Mouse (Mus musculus) myocyte (in vitro differentiated cells): ENCODE results near the gene Sqstm1. TPM values are rescaled to one million over a fixed set of nuclear protein-coding genes. Genes with fewer than 3 reads are reported as not detected.

Source experiments
- H3K27me3 ChIP-seq: one replicate; pipeline ENCODE4 v1.6.1; 2011; ENCODE audit not compliant: control insufficient read depth, insufficient read depth, insufficient read length
- H3K36me3 ChIP-seq: one replicate; pipeline ENCODE4 v1.6.1; 2011; ENCODE audit not compliant: control insufficient read depth, insufficient read depth
- H3K4me2 ChIP-seq: one replicate; pipeline ENCODE4 v1.6.1; 2011; ENCODE audit warnings: low read depth, control low read depth
- H3K4me3 ChIP-seq: one replicate; pipeline ENCODE4 v1.5.1; 2011; ENCODE audit warnings: mild to moderate bottlenecking, control low read depth, moderate library complexity
- H3K79me2 ChIP-seq: one replicate; pipeline ENCODE4 v1.6.1; 2011; ENCODE audit not compliant: control insufficient read depth, insufficient read depth
- H3ac ChIP-seq: one replicate; pipeline ENCODE4 v1.6.1; 2011; ENCODE audit not compliant: control insufficient read depth, insufficient read length
- CEBPB ChIP-seq: IDR thresholded peaks from 2 replicates; pipeline ENCODE4 v1.6.1; 2011; ENCODE audit warnings: mild to moderate bottlenecking, moderate library complexity; ENCODE audit not compliant: poor library complexity, insufficient read depth, severe bottlenecking
- E2F4 ChIP-seq: IDR thresholded peaks from one replicate; pipeline ENCODE4 v1.6.1; 2011; ENCODE audit warnings: mild to moderate bottlenecking, control low read depth, moderate library complexity; ENCODE audit not compliant: insufficient read depth
- MAX ChIP-seq: IDR thresholded peaks from one replicate; pipeline ENCODE4 v1.6.1; 2011; ENCODE audit warnings: low read depth, mild to moderate bottlenecking, control low read depth
- MYOD1 ChIP-seq, 3 experiments: IDR thresholded peaks; one replicate each; pipeline ENCODE4 v1.6.1; 2011; ENCODE audit warnings: control low read depth in 2 of 3, low read depth in 2 of 3, mild to moderate bottlenecking in 2 of 3, moderate library complexity in 1 of 3; ENCODE audit not compliant: insufficient read length in 2 of 3, control insufficient read depth in 1 of 3
- MYOG ChIP-seq, 3 experiments: IDR thresholded peaks; one replicate each; pipeline ENCODE4 v1.6.1; 2011; ENCODE audit warnings: control low read depth in 2 of 3, low read depth in 2 of 3, mild to moderate bottlenecking in 2 of 3; ENCODE audit not compliant: insufficient read length in 2 of 3, control insufficient read depth in 1 of 3, insufficient read depth in 1 of 3
- POLR2A ChIP-seq: IDR thresholded peaks from one replicate; pipeline ENCODE4 v1.6.1; 2011; ENCODE audit warnings: low read depth, mild to moderate bottlenecking, control low read depth, moderate library complexity; ENCODE audit not compliant: insufficient read length
- POLR2AphosphoS2 ChIP-seq: IDR thresholded peaks from one replicate; pipeline ENCODE4 v1.6.1; 2011; ENCODE audit warnings: low read depth, control low read depth; ENCODE audit not compliant: insufficient read length
- REST ChIP-seq: IDR thresholded peaks from one replicate; pipeline ENCODE4 v1.6.1; 2011; ENCODE audit warnings: mild to moderate bottlenecking, control low read depth, moderate library complexity; ENCODE audit not compliant: insufficient read depth, insufficient read length
- SRF ChIP-seq: IDR thresholded peaks from one replicate; pipeline ENCODE4 v1.6.1; 2011; ENCODE audit warnings: low read depth; ENCODE audit not compliant: control insufficient read depth, insufficient read length
- TCF12 ChIP-seq: IDR thresholded peaks from one replicate; pipeline ENCODE4 v1.6.1; 2011; ENCODE audit warnings: mild to moderate bottlenecking, control low read depth; ENCODE audit not compliant: poor library complexity, insufficient read depth, severe bottlenecking
- TCF3 ChIP-seq: IDR thresholded peaks from one replicate; pipeline ENCODE4 v1.6.1; 2011; ENCODE audit warnings: low read depth, control low read depth; ENCODE audit not compliant: insufficient read length
- USF1 ChIP-seq: IDR thresholded peaks from one replicate; pipeline ENCODE4 v1.6.1; 2011; ENCODE audit warnings: low read depth, mild to moderate bottlenecking, control low read depth, moderate library complexity
- polyA plus RNA-seq: library from polyadenylated mRNA; unstranded; fragments of >200 nt; fragmentation: generic; extraction: Trizol; gene quantifications from one replicate; pipeline ENCODE4 v1.2.1, GENCODE M21; 2012; ENCODE audit warnings: missing spikeins

Gene Sqstm1
- polyA plus RNA-seq, 1 experiment, result 873 TPM

DNA sequence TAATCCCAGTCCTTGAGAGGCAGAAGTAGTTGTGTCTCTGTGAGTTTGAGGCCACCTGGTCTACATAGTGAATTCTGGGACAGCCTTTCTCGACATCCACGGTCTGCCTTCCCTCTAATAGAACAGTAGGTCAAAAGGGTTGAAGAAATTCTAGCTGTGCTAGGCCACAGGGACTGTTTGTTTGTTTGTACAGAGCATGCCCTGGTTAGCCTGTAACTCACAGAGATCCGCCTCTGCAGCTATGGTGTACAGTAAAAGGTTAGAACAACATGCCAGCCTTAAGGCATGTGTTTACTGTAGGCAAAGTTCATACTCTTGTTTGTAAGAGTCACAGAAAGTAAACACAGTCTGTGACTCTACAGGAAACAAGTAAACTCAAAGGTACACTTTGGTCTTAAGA, 25.8 kb downstream of the Sqstm1 start:
- Histone ChIP-seq H3K27me3 (no peaks in the 10 kb centered on the region), H3K79me2 (no peaks in the 10 kb centered on the region), H3K36me3 (no peaks in the 10 kb centered on the region), H3ac (no peak overlapping the region), H3K4me2 (no peak overlapping the region), H3K4me3 (no peak overlapping the region)
- no peak for TF ChIP-seq MYOD1 (IDR thresholded peaks at IDR 0.05; ENCODE audit: control insufficient read depth in 1 of 3, insufficient read length in 2 of 3, low read depth in 2 of 3)
- TF ChIP-seq TCF3, result no peak

DNA sequence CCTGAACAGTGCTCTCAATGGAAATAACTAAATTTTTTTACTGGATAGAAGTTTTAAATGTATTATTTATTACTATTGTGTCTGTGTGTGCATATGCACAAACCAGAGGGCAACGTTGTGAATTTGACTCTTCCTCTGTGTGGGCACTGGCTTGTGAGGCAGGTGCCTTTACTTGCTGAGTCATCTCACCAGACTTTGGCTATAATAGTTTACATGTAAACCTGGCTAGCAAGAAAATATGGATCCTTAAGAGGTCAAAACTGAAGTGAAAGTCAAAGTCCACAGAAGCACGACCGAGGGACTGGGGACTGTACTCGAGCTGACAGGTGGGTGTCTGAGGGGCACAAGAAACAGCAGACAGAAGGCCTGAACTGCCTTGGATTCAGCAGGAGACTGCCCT, 27.9 kb downstream of the Sqstm1 start:
- H3K4me3 ChIP-seq, result no peak overlapping the region

DNA sequence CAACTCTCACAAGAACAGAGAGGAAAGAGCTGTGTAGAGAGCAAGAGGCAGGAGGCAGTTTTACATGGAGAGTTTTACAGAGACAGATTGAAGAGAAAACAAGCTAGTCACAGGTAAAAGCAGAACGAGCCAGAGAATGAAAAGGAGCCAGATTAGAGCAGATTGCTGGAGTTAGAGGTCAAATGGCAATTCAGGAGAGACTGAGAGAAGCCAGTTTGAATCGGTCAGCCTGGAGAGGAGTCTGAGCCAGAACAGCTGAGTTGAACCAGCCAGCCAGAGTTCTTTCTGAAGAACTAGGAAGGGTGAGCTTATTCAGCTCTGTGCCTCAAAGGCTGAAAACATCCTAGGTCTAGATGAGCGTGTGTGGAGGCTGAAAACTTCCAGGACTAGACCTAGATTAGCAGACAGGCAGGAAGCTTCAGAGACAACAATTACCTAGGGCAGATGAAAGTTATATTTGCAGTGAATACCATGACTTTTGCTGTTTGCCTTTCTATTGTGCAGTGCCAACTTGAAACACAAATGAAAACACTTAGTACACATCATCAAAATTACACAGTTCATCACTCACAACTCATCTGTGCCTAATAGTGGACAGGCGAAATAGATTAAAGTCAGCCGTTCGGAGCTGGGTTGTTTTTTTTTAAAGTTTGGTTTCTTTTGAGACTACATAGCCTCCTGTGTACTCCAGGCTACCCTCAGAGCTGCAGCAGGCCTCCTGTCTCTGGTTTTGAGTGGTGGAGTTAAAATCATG, 30.0 kb downstream of the Sqstm1 start:
- H3K79me2 ChIP-seq, result no peaks in the 10 kb centered on the region
- no peak overlapping the region for H3K4me2 ChIP-seq
- no peaks in the 10 kb centered on the region for H3K36me3 ChIP-seq
- H3K27me3 ChIP-seq, result no peaks in the 10 kb centered on the region
- no peak overlapping the region for H3K4me3 ChIP-seq
- H3ac ChIP-seq, result no peak overlapping the region
- TF ChIP-seq E2F4 (no peak), POLR2AphosphoS2 (no peak), TCF12 (no peak), USF1 (no peak), TCF3 (no peak), POLR2A (no peak), MYOG (IDR thresholded peaks at IDR 0.05; ENCODE audit: control insufficient read depth in 1 of 3, insufficient read depth in 1 of 3, insufficient read length in 2 of 3, low read depth in 2 of 3) (no peak), MAX (no peak), SRF (no peak), MYOD1 (IDR thresholded peaks at IDR 0.05; ENCODE audit: control insufficient read depth in 1 of 3, insufficient read length in 2 of 3, low read depth in 2 of 3) (no peak), CEBPB (no peak), REST (no peak)

More for the DNA sequence above, 27.9 kb downstream of the Sqstm1 start:
- Histone ChIP-seq H3K36me3 (no peaks in the 10 kb centered on the region), H3K79me2 (no peaks in the 10 kb centered on the region), H3K4me2 (no peak overlapping the region), H3K27me3 (no peaks in the 10 kb centered on the region), H3ac (no peak overlapping the region)
- TF ChIP-seq POLR2AphosphoS2, result no peak
- no peak for TF ChIP-seq E2F4
- no peak for TF ChIP-seq CEBPB
- no peak for TF ChIP-seq REST
- TF ChIP-seq TCF12, result no peak
- no peak for TF ChIP-seq POLR2A
- no peak for TF ChIP-seq SRF
- TF ChIP-seq USF1, result no peak
- TF ChIP-seq MYOD1 (IDR thresholded peaks at IDR 0.05; ENCODE audit: control insufficient read depth in 1 of 3, insufficient read length in 2 of 3, low read depth in 2 of 3), result no peak
- TF ChIP-seq TCF3, result no peak
- no peak for TF ChIP-seq MYOG (IDR thresholded peaks at IDR 0.05; ENCODE audit: control insufficient read depth in 1 of 3, insufficient read depth in 1 of 3, insufficient read length in 2 of 3, low read depth in 2 of 3)
- TF ChIP-seq MAX, result no peak

DNA sequence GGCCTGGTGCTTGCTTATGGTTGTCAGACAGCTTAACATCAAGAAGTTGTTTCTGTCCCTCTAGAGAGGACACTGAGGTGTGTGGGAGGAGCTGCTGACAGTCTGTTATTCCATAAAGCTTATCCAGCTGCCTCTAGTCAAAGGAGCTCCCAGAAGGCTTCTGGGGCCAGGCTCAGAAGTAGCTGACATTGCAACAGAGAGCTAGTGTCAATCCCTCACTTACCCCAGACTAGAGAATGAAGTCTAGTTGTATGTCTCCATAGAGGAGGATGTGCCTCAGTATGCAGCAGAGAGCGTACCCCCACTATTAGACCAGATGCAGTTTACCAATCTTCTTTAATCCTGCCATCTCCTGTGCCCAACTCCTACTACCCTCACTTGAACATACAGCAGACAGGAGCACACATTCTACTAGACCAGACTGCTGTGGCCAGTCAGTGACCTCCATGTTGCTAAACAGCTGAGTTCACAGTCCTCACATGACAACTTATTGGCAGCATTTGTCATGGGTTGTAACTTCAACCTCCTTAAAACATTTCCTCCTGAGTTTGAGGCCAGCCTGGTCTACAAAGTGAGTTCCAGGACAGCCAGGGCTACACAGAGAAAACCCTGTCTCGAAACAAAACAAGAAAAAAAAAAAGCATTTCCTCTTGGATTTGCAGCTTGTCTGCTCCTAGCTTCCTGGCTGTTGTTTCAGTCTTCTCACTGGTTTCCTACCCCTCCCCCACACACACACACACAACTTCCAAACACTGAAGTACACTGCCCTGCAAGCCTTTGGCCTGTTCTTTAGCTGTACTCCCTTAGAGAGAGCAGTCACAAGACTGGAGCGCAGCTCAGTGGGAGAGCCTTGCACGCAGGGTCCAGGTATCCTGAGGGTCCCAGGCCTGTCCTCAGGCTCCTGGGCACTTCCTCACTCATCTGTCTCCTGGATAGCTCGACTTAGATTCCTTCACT, 31.8 kb downstream of the Sqstm1 start:
- TF ChIP-seq MAX, result no peak
- TF ChIP-seq E2F4, result no peak
- no peak for TF ChIP-seq CEBPB
- TF ChIP-seq TCF12, result no peak
- TF ChIP-seq TCF3, result no peak
- TF ChIP-seq MYOD1 (IDR thresholded peaks at IDR 0.05; ENCODE audit: control insufficient read depth in 1 of 3, insufficient read length in 2 of 3, low read depth in 2 of 3), result no peak
- no peak for TF ChIP-seq MYOG (IDR thresholded peaks at IDR 0.05; ENCODE audit: control insufficient read depth in 1 of 3, insufficient read depth in 1 of 3, insufficient read length in 2 of 3, low read depth in 2 of 3)
- no peak for TF ChIP-seq SRF
- TF ChIP-seq POLR2A, result no peak
- no peak for TF ChIP-seq USF1
- no peak for TF ChIP-seq POLR2AphosphoS2
- TF ChIP-seq REST, result no peak
- no peaks in the 10 kb centered on the region for H3K79me2 ChIP-seq
- H3ac ChIP-seq, result no peak overlapping the region
- no peak overlapping the region for H3K4me2 ChIP-seq
- no peaks in the 10 kb centered on the region for H3K27me3 ChIP-seq
- no peak overlapping the region for H3K4me3 ChIP-seq
- no peaks in the 10 kb centered on the region for H3K36me3 ChIP-seq
